Mouse (Mus musculus) heart, postnatal 0 days (tissue): ENCODE measurements around the gene Ccdc189.

Experiments
- CTCF ChIP-seq: IDR thresholded peaks from 2 replicates; pipeline ENCODE4 v1.5.1; 2016; ENCODE audit warnings: antibody characterized with exemption, control low read depth, low read depth
- EP300 ChIP-seq: IDR thresholded peaks from 2 replicates; pipeline ENCODE4 v1.6.1; 2016; ENCODE audit warnings: antibody characterized with exemption, low read depth

DNA sequence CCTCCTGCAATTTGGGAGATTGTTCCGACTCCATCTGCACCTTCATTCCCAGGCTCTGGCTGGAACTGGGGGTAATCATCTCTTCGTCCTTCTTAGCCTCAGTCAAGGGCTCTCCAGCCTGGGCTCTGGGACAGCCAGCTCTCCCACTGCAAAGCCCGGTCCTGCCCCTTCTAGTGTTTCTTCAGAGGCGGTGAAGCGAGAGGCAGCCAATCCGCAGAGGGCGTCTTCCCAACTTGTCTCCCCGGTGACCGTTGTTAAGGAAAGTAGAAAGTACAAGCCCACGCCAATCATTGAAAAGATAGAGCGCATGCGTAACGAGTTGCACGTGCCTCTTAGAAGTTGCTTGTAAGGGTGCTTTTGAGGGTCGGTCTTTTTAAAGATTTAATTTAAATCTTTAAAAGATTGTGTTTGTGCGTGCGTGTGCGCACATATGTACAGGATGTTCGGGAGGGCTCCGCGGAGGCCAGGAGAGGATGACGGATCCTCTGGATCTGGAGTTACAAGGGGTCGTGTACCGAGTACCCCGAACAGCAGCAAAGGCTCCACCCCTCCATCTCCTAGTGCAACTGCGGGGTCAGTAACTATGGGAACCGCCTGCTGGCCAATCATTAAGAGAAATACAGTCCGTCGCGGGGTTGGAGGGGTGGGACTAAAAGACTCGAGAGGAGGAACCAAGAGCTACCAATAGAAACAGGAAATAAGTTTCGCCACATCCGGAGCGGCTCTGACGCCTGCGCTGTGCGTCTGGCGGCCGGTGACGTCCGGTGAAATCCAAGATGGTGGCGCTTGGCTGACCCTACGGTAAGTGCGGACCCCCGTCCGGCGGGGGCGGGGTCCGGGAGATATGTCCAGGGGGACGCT, at the start of gene Ccdc189, which contains the start of gene Rnf40:
- TF ChIP-seq CTCF (no peak), EP300 (0 out of 2 replicates have a peak, but pooled peaks have one; percentile 6)
